Mouse (Mus musculus) lung, postnatal 25 days (tissue): ENCODE data around the gene Mfsd6l.
A peak's percentile ranks its signal among the peaks of the same experiment; 100 is the strongest.

Experiments used
- DNase-seq: peaks from one replicate; pipeline ENCODE4 v3.0.0; 2022; ENCODE audit warnings: low spot score

Mfsd6l gene

DNA sequence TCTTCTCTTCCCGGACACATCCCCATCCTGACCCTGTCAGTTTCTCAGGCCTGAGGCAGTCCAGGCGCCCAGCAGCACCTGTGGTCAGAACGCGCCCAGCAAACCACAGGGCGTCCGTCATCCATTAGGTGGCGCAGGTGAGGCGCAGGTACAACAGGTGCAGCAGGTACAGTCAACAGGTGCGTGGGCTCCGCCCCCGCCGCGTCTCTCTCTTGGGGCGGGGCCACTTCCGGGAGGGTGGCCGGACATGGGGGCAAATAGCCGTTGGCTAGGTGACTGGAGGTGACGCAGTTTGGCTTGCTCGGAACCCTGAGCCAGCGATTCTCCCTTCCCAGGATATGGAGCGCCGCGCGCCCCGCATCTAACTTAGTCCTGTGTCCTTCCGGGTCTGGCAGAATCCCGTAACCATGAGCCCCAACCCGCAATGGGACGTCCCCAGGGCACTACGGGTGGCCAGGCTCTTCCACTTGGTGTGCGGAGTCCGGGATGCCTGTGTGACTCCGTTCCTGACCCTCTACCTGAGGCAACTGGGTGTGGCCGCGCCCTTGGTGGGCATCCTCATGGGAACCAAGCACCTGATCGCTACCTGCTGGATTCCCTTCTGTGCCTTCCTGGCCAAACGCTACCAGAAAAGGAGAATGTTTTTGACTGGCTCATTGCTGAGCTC lies at the start of gene Mfsd6l:
TSS of gene Mfsd6l (plus strand) at position 269 of the 667 bp plus-strand sequence.
- DNase-seq, result peak; percentile 88

DNA sequence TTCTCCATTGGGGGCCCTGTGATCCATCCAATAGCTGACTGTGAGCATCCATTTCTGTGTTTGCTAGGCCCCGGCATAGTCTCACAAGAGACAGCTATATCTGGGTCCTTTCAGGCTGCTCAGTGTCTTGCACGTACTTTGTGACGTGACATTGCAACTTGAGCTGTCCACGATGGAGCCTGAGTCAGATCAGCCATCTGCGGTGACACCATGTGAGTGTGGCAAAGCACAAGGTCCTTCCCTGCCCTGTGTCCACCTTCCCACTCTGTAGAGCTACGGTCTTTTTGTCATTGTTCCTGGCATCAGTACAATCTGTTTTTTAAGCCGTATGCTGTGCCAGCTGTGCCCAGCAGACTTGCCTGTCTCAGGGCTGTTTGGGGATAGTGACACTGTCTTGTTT lies 48.7 kb upstream of the Mfsd6l start:
- DNase-seq, result no peak

GRCm38 (mm10) chr11:68508619-68509018 lies 47.4 kb upstream of the Mfsd6l start:
- DNase-seq, result no peak

GRCm38 (mm10) chr11:68509194-68509593 lies 46.8 kb upstream of the Mfsd6l start:
- no peak for DNase-seq

DNA sequence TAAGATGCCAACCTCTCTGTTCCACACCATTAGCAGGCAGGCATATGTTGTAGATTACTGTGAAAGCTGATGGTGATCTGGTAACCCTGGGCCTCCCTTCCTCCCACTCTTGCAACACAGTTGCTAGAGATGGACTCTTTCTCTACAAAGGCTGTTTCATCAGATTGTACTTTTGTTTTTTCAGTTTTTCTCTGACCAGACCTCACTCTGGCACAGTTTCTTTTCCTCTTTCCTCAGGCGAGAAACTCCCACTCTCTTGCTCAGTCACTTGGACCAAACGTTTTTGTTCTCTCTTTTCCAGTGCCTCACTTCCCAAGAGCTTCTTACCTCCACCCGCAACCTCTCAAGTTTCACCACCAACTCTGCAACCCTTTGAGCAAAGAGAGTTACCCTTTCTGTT lies 42.0 kb upstream of the Mfsd6l start:
- peak; percentile 21 for DNase-seq

DNA sequence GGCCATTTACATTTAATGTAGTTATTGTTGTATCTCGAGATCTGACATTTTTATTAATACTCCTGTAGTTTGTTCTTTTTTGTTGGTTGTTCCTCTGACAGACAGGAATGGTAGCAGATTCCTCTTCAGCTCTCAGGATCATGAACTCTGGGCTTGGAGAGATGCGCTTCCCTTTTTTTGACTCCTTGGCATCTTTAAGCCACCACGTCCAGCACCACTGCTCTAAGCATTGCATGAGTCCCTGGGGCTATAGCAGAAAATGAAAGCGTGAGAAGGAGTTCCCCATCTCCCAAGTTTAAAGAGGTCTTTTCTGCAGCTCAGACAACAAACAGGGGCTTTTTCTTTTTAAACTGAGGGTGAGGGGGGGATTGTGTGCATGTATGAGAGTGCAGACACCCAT lies 36.6 kb upstream of the Mfsd6l start:
- no peak for DNase-seq

- DNase-seq, result no peak
Observed at GRCm38 (mm10) chr11:68519815-68520214, 36.2 kb upstream of the Mfsd6l start.

- DNase-seq, result no peak
Observed at GRCm38 (mm10) chr11:68520439-68520838, 35.5 kb upstream of the Mfsd6l start.

DNA sequence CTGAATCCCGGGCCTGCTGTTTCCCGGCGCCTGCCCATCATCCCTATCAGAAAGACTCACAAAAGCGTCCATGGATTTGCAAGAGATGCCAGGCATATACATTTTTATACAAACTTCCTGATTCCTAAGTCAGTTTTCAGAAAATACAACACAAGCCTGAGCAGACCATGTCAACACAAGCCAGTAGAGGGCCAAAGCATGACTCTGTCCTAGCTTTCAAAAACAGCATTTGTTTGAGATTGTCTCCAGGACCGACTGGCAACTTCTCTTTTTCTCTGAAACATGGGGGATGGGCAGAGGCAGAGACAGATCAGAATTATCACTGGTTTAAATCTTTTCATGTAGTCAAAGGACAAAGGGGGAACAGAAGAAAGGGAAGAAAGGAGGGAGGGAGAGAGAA lies 34.6 kb upstream of the Mfsd6l start:
- DNase-seq, result no peak

DNA sequence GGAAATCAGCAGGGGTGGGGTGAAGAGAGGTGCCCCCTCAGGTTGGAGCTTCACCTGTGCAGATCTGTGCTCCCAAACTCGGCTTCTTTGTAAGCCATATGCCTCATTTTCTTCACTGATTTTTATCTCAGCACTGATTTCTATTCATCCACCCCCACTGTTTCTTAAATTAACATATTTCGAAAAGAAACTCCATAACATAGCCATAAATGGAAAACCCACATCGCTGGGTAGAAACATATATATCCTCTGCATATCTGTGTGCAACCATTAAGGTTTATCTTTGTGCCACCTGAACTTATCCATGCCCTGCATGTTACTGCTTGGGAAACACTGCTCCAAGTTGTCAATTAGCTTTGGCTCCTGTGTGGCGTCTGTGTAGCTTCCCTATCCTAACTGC lies 29.5 kb upstream of the Mfsd6l start:
- DNase-seq, result no peak

DNA sequence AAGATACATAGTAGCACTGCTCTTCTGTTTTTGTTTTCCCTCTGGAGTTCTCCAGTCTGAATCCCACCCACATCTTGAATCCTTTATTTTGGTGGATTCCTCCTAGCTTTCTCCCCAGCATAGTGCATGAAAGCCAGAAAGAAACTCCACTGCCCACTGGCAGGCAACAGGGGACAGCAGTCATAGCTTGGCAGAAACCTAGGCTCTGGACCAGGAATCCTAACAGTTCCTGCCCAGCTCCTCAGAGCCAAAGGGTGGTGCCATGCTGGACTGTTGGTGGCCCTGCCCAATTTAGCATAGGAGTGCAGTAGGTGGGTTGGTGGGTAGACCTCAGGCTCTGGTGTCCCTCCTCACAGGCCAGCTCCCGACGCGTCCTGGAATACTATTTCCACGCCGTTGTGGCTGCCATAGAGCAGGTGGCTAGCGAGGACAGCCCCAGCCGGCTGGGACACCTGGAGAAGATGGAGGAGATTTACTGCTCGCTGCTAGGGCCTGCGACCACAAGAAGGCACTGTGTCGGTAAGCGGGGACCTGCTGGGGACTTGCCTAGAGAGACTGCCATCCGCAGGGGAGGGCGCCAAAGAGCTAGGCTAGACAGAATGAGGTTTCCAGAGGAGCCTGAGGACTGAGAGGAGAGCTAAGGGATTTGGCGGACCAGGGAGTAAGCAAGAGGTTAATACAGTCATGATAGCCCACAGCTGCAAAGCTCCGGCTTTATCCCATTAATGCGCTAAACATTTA lies 24.8 kb upstream of the Mfsd6l start:
- peak; percentile 52 for DNase-seq

DNA sequence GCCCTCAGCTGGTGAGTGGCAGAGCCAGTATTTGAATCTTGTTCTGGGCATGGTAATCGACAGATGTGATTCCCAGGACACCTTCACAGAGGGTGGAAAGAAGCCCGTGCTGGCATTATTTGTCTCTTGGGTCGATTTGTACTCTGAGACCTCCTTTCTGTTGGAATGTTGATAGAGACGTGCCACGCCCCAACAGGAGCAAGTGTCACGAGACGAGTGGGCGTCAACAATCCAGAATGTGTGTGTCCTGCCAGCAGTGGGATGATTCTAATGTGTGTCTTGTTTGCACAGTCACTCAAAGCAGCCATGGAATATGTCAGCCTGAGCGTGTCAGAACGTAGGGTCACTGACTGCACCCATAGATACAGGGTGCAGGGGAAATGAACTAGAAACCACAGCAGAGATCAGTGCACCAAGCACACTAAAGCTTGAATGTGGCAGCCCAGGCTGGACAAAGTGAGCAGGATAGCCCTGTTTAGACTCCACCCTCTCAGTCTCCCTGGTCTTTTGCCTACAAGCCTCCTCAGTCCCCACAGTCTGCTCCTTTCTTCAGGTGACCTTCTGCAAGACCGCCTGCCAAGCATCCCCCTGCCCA lies 23.9 kb upstream of the Mfsd6l start:
- no peak for DNase-seq

DNA sequence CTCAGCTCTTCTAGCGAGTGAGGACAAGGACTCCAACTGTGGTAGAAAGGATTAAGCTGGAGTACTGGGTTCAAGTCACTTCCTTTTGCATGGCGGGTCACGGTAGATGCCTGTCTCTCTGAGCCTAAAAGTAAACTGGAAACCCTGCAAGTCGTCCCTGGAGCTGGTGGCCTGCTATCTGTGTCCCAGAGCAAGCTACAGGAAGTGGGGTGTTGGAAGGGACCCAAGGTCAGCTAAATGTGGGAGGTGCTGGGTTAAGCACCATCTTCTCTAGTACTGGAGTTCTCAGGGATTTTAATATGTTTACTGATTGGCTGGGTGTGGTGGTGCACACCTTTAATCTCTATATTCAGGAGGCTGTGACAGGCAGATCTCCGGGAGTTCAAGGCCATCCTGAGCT lies 23.2 kb upstream of the Mfsd6l start:
- no peak for DNase-seq

DNA sequence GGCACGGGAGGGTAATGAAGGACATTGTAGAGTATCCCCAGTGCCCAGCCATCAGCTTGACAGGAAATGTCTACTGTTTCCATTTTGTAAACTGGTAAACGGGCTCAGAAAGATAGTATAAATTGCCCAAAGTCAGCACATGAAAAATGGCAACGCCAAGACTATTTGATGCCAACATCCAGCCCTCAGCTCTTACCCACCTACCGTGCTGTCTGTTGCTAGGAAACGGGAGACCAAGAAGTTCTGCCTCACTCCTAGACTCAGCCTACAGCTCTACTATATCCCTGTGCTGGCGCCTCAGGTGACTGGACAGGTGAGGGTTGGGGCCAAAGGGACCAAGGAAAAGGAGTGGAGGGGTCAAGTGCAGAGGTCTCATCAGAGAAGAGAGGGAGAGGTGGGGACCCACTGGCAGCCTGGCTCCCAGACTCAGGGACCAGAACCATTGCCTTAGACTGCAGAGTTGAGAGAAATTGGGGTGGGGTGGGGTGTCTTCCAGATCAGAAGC lies 22.0 kb upstream of the Mfsd6l start:
- no peak for DNase-seq

- DNase-seq, result no peak
Observed at GRCm38 (mm10) chr11:68536026-68536425, 20.0 kb upstream of the Mfsd6l start.

DNA sequence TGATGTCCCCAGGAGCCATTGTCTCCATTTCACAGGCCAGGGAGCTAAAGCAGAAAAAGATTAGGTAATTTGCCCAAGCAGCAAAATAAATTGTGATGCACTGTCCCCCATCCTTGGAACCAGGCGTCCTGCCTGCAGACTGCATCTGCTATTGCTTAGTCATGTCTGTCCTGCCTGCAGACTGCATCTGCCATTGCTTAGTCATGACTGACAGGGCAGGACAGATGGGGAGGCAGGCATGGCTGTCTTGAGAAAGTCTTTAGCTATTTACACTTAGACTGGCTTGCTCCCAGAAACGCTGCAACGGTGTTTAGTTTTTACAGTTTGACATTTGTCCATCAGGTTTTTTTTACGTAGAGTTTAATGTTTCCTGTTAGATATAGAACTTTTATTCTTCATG lies 19.5 kb upstream of the Mfsd6l start:
- no peak for DNase-seq

DNA sequence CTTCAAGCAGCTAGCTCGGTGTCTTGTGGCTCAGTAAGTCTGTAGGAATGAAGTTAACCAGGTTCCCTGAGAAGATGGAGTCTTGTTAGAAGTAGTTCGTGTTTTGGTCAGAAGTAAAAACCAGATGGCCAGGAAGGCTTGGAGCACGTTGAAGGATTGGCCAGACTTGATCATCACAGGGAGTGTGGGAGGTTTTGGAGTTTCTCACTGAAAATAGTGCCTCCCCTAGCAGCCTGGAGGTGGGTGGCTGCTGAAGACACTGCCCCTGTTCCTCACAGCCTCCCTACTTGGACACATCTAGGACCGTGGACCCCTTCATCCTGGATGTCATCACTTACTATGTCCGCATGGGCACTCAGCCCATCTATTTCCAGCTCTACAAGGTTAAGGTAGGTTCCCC lies 16.4 kb upstream of the Mfsd6l start:
- DNase-seq, result no peak

GRCm38 (mm10) chr11:68544554-68544953 lies 11.4 kb upstream of the Mfsd6l start:
- no peak for DNase-seq

- DNase-seq, result no peak
Observed at GRCm38 (mm10) chr11:68545172-68545571, 10.8 kb upstream of the Mfsd6l start.

DNA sequence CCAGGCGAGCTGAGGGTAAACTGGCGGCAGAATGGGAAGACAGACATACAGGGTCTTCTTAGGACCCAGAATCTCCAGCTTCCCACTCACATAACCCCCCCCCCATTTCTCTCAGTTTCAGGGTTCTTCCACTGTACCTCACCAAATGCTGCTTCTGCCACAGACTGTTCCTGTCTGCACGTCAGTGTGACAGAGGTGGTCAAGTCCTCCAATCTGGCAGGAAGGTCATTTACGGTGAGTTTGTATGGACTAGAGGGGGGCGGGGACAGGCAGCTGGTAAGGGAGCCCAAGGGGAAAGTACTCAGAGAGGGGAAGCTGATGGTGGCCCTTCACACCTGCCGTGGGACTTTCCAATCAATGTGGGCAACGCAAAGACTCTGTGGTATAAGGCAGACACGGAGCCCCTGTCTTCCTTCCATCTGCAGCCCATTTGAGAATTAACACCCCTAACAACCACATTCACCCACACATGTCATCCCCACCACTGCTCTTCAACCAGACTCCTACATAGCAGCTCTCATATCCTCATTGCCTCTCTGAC lies 10.2 kb upstream of the Mfsd6l start:
- no peak for DNase-seq

DNA sequence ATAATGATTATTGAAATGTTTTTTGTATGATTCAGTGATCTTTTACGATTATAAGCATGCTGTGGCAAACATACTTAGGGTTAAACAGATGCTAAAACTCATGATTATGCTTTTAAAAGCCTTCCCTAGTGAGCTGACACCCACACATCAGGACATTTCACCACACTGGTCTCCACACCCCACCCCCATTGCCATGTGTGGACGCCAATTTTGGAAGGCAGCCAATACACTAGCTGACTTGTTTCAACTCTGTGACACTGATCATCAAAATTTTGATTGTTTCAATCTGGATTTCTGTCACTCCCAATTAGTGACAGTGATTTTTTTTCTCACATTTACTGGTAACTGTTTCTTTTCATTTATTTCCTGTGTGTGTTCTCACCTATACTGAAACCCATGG lies 8.5 kb upstream of the Mfsd6l start:
- DNase-seq, result peak; percentile 22

DNA sequence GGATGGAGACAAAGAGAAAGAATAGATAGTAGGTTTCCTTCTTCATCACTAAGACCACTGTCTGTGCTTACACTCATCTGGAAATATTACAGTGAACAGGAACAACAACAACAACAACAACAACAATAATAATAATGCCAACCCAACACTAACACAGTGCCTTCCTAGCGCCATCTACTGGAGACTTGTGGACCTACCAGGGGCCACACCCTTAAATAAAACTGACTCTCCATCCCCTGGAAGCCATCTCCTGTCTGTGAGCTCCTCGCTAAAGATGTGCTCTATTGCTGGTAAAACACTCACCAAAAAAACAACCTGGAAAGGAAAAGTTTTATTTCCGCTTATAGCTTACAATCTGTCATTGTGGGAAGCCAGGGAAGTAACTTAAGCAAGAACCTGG lies 6.4 kb upstream of the Mfsd6l start:
- no peak for DNase-seq

GRCm38 (mm10) chr11:68550358-68550757 lies 5.6 kb upstream of the Mfsd6l start:
- DNase-seq, result peak; percentile 9
